Mouse (Mus musculus): ENCODE measurements around the gene Il22ra2. TPM values are rescaled to one million over a fixed set of nuclear protein-coding genes. Genes with fewer than 3 reads are reported as not detected.

Gene Il22ra2
- total and polyA plus RNA-seq, 3 experiments, result 0.13 TPM; not detected in 2

DNA sequence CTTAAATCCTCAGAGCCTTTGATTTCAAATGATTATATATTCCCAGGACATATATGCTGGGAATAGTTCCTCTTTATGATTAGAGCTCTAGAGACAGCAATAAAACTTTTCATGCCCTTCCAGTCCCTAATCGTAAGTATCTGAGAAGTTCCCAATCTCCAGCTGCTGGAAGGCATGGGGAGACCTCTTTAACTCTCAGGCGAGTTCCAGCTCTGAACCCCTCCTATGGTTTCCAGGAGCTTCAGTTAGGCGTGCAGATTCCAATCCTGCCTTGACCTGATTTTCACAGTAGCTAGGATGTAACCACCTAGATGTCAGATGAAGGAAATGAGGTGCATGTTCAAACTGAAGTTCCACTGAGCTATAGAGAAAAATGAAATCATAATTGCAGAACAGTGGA lies 29.2 kb upstream of the Il22ra2 start:
- Histone ChIP-seq H3K4me3 (replicated peaks in 1 of 3; ENCODE audit: low read depth in 2 of 3, low read length in 2 of 3, poor library complexity in 1 of 3) (peak overlapping the region; percentile 60 to 81 (median 71)), H3K79me2 (replicated peaks; ENCODE audit: control insufficient read depth, extremely low read depth, insufficient read depth, poor library complexity, severe bottlenecking) (peaks cover 6% of the 10 kb centered on the region), H3K9ac (ENCODE audit: insufficient read depth, low read depth) (peak overlapping the region; percentile 60; the same call in 1 of the 2 replicates), H3K36me3 (replicated peaks in 1 of 2; ENCODE audit: control insufficient read depth in 1 of 2, insufficient read depth in 1 of 2, low read length in 1 of 2) (peaks cover 2 to 24% of the 10 kb centered on the region in 2 experiments), H3K4me2 (ENCODE audit: insufficient read depth, low read depth, poor library complexity, severe bottlenecking) (peak overlapping the region; percentile 88), H3K27ac (ENCODE audit: insufficient read depth, low read depth) (no peak overlapping the region), H3K4me1 (ENCODE audit: control insufficient read depth in 1 of 2, insufficient read depth in 2 of 2) (peaks cover 7 to 64% of the 10 kb centered on the region in 2 experiments), H3K27me3 (replicated peaks) (no peaks in the 10 kb centered on the region), H3K9me3 (replicated peaks; ENCODE audit: low read length) (no peaks in the 10 kb centered on the region)
- dilution Hi-C loops (cut with MboI; ENCODE audit: extremely low pct_ligation_motif_present, extremely low pct_unique_long_range_greater_than_20kb, low sequenced_read_pairs), result no loop called here
- no peak for TF ChIP-seq EP300 (IDR thresholded peaks at IDR 0.05; ENCODE audit: low read length)
- TF ChIP-seq CHD1 (IDR thresholded peaks at IDR 0.05; ENCODE audit: low read depth, low read length), result no peak
- no peak for TF ChIP-seq JUN (IDR thresholded peaks at IDR 0.05; ENCODE audit: insufficient read depth, low read depth, low read length)
- no peak for TF ChIP-seq PAX5 (IDR thresholded peaks at IDR 0.05; ENCODE audit: low read length)
- TF ChIP-seq MAFK (IDR thresholded peaks at IDR 0.05; ENCODE audit: insufficient replicate concordance, low read length), result no peak
- TF ChIP-seq MAZ (IDR thresholded peaks at IDR 0.05; ENCODE audit: low read depth, low read length), result no peak
- TF ChIP-seq JUND (conservative IDR thresholded peaks at IDR 0.05; ENCODE audit: low read depth, low read length), result no peak
- TF ChIP-seq MEF2A (IDR thresholded peaks at IDR 0.05; ENCODE audit: borderline replicate concordance, low read depth, low read length), result no peak
- TF ChIP-seq USF1 (IDR thresholded peaks at IDR 0.05; ENCODE audit: low read depth, low read length), result no peak
- TF ChIP-seq CHD2 (IDR thresholded peaks at IDR 0.05; ENCODE audit: low read length), result no peak
- no peak for TF ChIP-seq IRF4 (IDR thresholded peaks at IDR 0.05; ENCODE audit: low read depth, low read length)
- no peak for TF ChIP-seq ZMIZ1 (IDR thresholded peaks at IDR 0.05; ENCODE audit: low read depth, low read length)
- TF ChIP-seq NRF1 (IDR thresholded peaks at IDR 0.05; ENCODE audit: low read depth, low read length), result no peak
- TF ChIP-seq USF2 (conservative IDR thresholded peaks at IDR 0.05; ENCODE audit: low read depth, low read length), result no peak
- TF ChIP-seq BHLHE40 (IDR thresholded peaks at IDR 0.05; ENCODE audit: low read depth, low read length), result no peak
- TF ChIP-seq KAT2A (IDR thresholded peaks at IDR 0.05; ENCODE audit: insufficient replicate concordance, low read length), result no peak
- DNase-seq (ENCODE audit: extremely low read depth), result no peak
- in situ Hi-C loops (cut with MboI; ENCODE audit: low pct_ligation_motif_present, low pct_unique_long_range_greater_than_20kb, low sequenced_read_pairs), result loop anchor here (10.0 kb wide), 1 partner anchor 58 kb away; no protein-coding TSS in a partner anchor

DNA sequence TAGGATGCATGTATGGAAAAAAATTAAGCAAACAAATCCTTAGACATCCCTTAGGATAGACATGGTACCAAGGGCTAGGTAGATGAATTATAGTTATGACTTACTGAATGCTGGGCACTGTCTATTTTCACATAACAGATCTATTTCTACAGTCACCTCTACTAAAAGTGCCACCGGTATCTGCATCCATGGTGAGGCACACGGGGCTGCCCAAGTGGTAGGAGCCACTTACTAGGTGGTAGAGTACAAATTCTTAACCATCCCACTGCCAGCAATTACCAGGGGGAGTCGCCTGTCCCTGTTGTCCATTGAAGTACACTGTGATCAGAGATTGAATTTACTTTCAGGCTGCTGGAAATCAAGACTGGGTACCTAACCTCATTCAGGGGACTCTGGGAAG lies 28.5 kb upstream of the Il22ra2 start:
- H3K79me2 ChIP-seq (replicated peaks; ENCODE audit: control insufficient read depth, extremely low read depth, insufficient read depth, poor library complexity, severe bottlenecking), result peaks cover 6% of the 10 kb centered on the region

More for the DNA sequence above, 28.5 kb upstream of the Il22ra2 start:
- no peak overlapping the region for H3K27ac ChIP-seq (ENCODE audit: insufficient read depth, low read depth)
- H3K4me2 ChIP-seq (ENCODE audit: insufficient read depth, low read depth, poor library complexity, severe bottlenecking), result 0 out of 2 replicates have a peak overlapping the region, but pooled peaks have one; percentile 32
- H3K4me3 ChIP-seq (replicated peaks in 1 of 3; ENCODE audit: low read depth in 2 of 3, low read length in 2 of 3, poor library complexity in 1 of 3), result peak overlapping the region in 2 of 3 experiments; percentile 9 to 81
- no peaks in the 10 kb centered on the region for H3K27me3 ChIP-seq (replicated peaks)
- no peak for TF ChIP-seq GABPA (IDR thresholded peaks at IDR 0.05; ENCODE audit: insufficient replicate concordance, low read depth, low read length)
- in situ Hi-C loops (cut with MboI; ENCODE audit: low pct_ligation_motif_present, low pct_unique_long_range_greater_than_20kb, low sequenced_read_pairs), result loop anchor here (10.0 kb wide), 1 partner anchor 58 kb away; no protein-coding TSS in a partner anchor
- dilution Hi-C loops (cut with MboI; ENCODE audit: extremely low pct_ligation_motif_present, extremely low pct_unique_long_range_greater_than_20kb, low sequenced_read_pairs), result no loop called here
- no peaks in the 10 kb centered on the region for H3K9me3 ChIP-seq (replicated peaks; ENCODE audit: low read length)
- peaks cover 5 to 30% of the 10 kb centered on the region in 2 experiments for H3K36me3 ChIP-seq (replicated peaks in 1 of 2; ENCODE audit: control insufficient read depth in 1 of 2, insufficient read depth in 1 of 2, low read length in 1 of 2)
- no peak for DNase-seq (ENCODE audit: extremely low read depth)
- H3K9ac ChIP-seq (ENCODE audit: insufficient read depth, low read depth), result no peak overlapping the region
- peaks cover 7 to 59% of the 10 kb centered on the region in 2 experiments for H3K4me1 ChIP-seq (ENCODE audit: control insufficient read depth in 1 of 2, insufficient read depth in 2 of 2)

Data from CH12.LX (cell line).